Mouse (Mus musculus): ENCODE results near the gene Pet100.

Pet100 gene

GRCm38 (mm10) chr8:3674671-3675070 lies 53.3 kb downstream of the Pet100 start:
- in situ Hi-C loops (cut with MboI, MseI), result loop anchor here (5.0 kb wide), 4 partner anchors 37 to 317 kb away; partner anchors contain the start of genes Pex11g (in 2 of the 2) and Stxbp2 (in 1 of the 2)
